Mouse (Mus musculus): Measurements from ENCODE around the gene Wdr25. TPM values are rescaled to one million over a fixed set of nuclear protein-coding genes. Genes with fewer than 3 reads are reported as not detected.

Gene Wdr25
- polyA plus RNA-seq, 1 experiment = 13.7 TPM

DNA sequence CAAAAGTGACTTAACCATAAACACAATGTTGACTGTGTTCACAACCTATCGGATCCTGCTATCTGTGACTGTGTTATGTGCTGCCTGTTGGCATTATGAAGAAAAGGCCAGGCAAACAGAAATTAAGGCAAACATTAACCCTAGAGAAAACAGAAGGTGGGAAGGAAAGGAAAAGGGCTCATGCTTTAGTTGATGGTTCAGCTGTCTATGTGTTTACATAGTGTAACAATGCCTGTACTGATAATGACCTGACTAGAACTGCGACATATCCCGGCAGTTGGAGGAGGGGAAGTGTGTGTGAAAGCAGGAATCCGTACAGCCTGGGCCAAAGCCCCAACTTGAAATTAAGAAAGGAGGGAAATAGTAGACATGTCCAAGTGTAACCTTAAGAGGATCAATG lies 6.4 kb upstream of the Wdr25 start:
- Histone ChIP-seq H3K4me1 (replicated peaks; ENCODE audit: control insufficient read depth, insufficient read depth, low read length) (no peaks in the 10 kb centered on the region), H3K27me3 (ENCODE audit: control insufficient read depth, insufficient read depth, low read length) (no peaks in the 10 kb centered on the region), H3K27ac (ENCODE audit: control insufficient read depth, insufficient read depth, low read length) (no peak overlapping the region), H3K4me3 (ENCODE audit: control insufficient read depth, insufficient read depth, low read length) (no peak overlapping the region), H3K36me3 (ENCODE audit: control insufficient read depth, insufficient read depth, low read length) (peaks cover 16% of the 10 kb centered on the region)
- no peak for DNase-seq
- WGBS = 94% methylated on average over 4 of the region's 4 CpGs
- TF ChIP-seq POLR2A (IDR thresholded peaks at IDR 0.05; ENCODE audit: control insufficient read depth, extremely low read depth, insufficient read depth, low read length, poor library complexity) = no peak
- no peak for TF ChIP-seq CTCF (IDR thresholded peaks at IDR 0.05; ENCODE audit: borderline replicate concordance, control insufficient read depth, extremely low read depth, insufficient read depth, low read length, poor library complexity)

GRCm38 (mm10) chr12:108888632-108889031 lies 4.8 kb upstream of the Wdr25 start:
- 71% methylated on average over 4 of the region's 4 CpGs for WGBS
- Histone ChIP-seq H3K4me1 (replicated peaks; ENCODE audit: control insufficient read depth, insufficient read depth, low read length) (peaks cover 7% of the 10 kb centered on the region), H3K4me3 (ENCODE audit: control insufficient read depth, insufficient read depth, low read length) (no peak overlapping the region), H3K27ac (ENCODE audit: control insufficient read depth, insufficient read depth, low read length) (no peak overlapping the region), H3K36me3 (ENCODE audit: control insufficient read depth, insufficient read depth, low read length) (peaks cover 16% of the 10 kb centered on the region), H3K27me3 (ENCODE audit: control insufficient read depth, insufficient read depth, low read length) (no peaks in the 10 kb centered on the region)
- TF ChIP-seq POLR2A (IDR thresholded peaks at IDR 0.05; ENCODE audit: control insufficient read depth, extremely low read depth, insufficient read depth, low read length, poor library complexity) (no peak), CTCF (IDR thresholded peaks at IDR 0.05; ENCODE audit: borderline replicate concordance, control insufficient read depth, extremely low read depth, insufficient read depth, low read length, poor library complexity) (no peak)
- no peak for DNase-seq

- Histone ChIP-seq H3K36me3 (ENCODE audit: control insufficient read depth, insufficient read depth, low read length) (no peaks in the 10 kb centered on the region), H3K27ac (ENCODE audit: control insufficient read depth, insufficient read depth, low read length) (peak within 1 kb of the TSS; percentile 6; the same call in 1 of the 2 replicates), H3K4me1 (replicated peaks; ENCODE audit: control insufficient read depth, insufficient read depth, low read length) (peaks cover 11% of the 10 kb centered on the region), H3K27me3 (ENCODE audit: control insufficient read depth, insufficient read depth, low read length) (no peaks in the 10 kb centered on the region), H3K4me3 (ENCODE audit: control insufficient read depth, insufficient read depth, low read length) (peak within 1 kb of the TSS; percentile 66)
- TF ChIP-seq POLR2A (IDR thresholded peaks at IDR 0.05; ENCODE audit: control insufficient read depth, extremely low read depth, insufficient read depth, low read length, poor library complexity) = peak; percentile 57; the same call in 1 of the 2 replicates
- TF ChIP-seq CTCF (IDR thresholded peaks at IDR 0.05; ENCODE audit: borderline replicate concordance, control insufficient read depth, extremely low read depth, insufficient read depth, low read length, poor library complexity) = peak; percentile 40; the same call in 1 of the 2 replicates
- peak; percentile 90 for DNase-seq
- WGBS = under 1% methylated on average over 58 of the region's 58 CpGs
These were observed 442 bp downstream of the Wdr25 start, which contains the start of gene Wars for GRCm38 (mm10) chr12:108893715-108894431. Wars (minus strand) TSS chr12:108894174.

DNA sequence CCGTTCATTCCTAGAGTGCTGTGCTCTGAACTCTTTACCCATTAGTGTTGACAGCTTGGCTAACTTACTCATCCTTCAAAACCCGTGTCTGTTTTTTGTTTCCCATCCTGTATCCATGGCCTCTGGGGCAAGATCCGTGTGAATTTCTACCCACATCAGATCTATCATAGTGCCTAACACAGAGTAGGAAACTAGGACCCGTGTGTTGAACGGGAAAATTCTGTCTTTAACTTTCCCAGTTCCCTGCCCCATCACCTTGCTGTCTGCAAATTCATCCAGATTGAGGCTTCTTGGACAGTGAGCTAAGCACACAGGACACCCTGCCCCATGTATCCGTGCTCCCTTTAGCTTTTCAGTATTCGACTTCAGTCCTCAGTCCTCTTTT lies 993 bp downstream of the Wdr25 start:
- Histone ChIP-seq H3K27ac (ENCODE audit: control insufficient read depth, insufficient read depth, low read length) (no peak overlapping the region), H3K4me1 (replicated peaks; ENCODE audit: control insufficient read depth, insufficient read depth, low read length) (peaks cover 11% of the 10 kb centered on the region), H3K36me3 (ENCODE audit: control insufficient read depth, insufficient read depth, low read length) (no peaks in the 10 kb centered on the region), H3K27me3 (ENCODE audit: control insufficient read depth, insufficient read depth, low read length) (no peaks in the 10 kb centered on the region), H3K4me3 (ENCODE audit: control insufficient read depth, insufficient read depth, low read length) (peak overlapping the region; percentile 66)
- 5% methylated on average over 7 of the region's 7 CpGs for WGBS
- no peak for DNase-seq
- TF ChIP-seq CTCF (IDR thresholded peaks at IDR 0.05; ENCODE audit: borderline replicate concordance, control insufficient read depth, extremely low read depth, insufficient read depth, low read length, poor library complexity) (no peak), POLR2A (IDR thresholded peaks at IDR 0.05; ENCODE audit: control insufficient read depth, extremely low read depth, insufficient read depth, low read length, poor library complexity) (no peak)

DNA sequence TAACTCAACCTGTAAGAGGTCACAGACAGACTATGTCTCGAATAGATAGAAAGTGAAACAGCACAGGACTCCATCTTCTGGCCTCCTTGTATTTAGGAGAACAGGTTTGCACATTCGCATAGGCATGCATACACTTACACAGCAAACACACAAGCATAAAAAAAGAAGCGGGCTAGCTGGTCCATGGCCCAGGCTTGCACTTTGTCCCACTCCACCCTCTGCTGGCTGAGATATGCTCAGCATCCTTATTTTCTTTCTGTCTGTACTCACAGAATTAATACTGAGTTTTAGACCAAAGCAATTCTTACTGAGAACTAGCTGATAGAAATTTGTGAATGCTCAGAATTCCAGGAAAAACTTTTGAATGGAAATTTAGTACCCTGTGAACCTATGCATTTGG lies 2.6 kb downstream of the Wdr25 start:
- H3K4me1 ChIP-seq (replicated peaks; ENCODE audit: control insufficient read depth, insufficient read depth, low read length) = peaks cover 11% of the 10 kb centered on the region
- H3K27ac ChIP-seq (ENCODE audit: control insufficient read depth, insufficient read depth, low read length) = no peak overlapping the region
- H3K36me3 ChIP-seq (ENCODE audit: control insufficient read depth, insufficient read depth, low read length) = no peaks in the 10 kb centered on the region
- WGBS = 68% methylated on average over 3 of the region's 3 CpGs
- no peak overlapping the region for H3K4me3 ChIP-seq (ENCODE audit: control insufficient read depth, insufficient read depth, low read length)
- no peak for TF ChIP-seq CTCF (IDR thresholded peaks at IDR 0.05; ENCODE audit: borderline replicate concordance, control insufficient read depth, extremely low read depth, insufficient read depth, low read length, poor library complexity)
- no peak for TF ChIP-seq POLR2A (IDR thresholded peaks at IDR 0.05; ENCODE audit: control insufficient read depth, extremely low read depth, insufficient read depth, low read length, poor library complexity)
- peak; percentile 27 for DNase-seq
- no peaks in the 10 kb centered on the region for H3K27me3 ChIP-seq (ENCODE audit: control insufficient read depth, insufficient read depth, low read length)

DNA sequence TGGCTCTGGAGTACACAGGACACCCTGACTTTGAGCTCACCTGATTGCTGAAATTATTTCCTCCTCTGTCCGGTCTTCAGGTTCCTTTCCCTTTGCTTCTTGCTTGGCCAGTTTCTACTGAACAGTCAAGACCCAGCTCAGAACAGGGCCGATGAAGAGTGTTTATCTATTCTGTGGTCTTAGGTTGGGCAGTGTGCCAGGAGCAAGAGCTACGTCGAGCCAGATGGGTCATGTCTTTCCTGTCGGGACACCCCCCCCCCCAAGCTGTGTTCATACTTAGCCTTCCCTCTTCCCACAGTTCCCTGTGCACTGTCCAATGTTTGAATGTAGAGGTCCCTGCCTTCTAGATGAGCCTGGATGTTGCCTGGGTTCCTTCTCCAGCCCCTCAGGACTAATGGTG lies 7.9 kb downstream of the Wdr25 start:
- H3K4me1 ChIP-seq (replicated peaks; ENCODE audit: control insufficient read depth, insufficient read depth, low read length) = no peaks in the 10 kb centered on the region
- no peak for DNase-seq
- WGBS = 51% methylated on average over 5 of the region's 5 CpGs
- TF ChIP-seq CTCF (IDR thresholded peaks at IDR 0.05; ENCODE audit: borderline replicate concordance, control insufficient read depth, extremely low read depth, insufficient read depth, low read length, poor library complexity) (no peak), POLR2A (IDR thresholded peaks at IDR 0.05; ENCODE audit: control insufficient read depth, extremely low read depth, insufficient read depth, low read length, poor library complexity) (no peak)
- no peak overlapping the region for H3K27ac ChIP-seq (ENCODE audit: control insufficient read depth, insufficient read depth, low read length)
- H3K36me3 ChIP-seq (ENCODE audit: control insufficient read depth, insufficient read depth, low read length) = no peaks in the 10 kb centered on the region
- no peak overlapping the region for H3K4me3 ChIP-seq (ENCODE audit: control insufficient read depth, insufficient read depth, low read length)
- no peaks in the 10 kb centered on the region for H3K27me3 ChIP-seq (ENCODE audit: control insufficient read depth, insufficient read depth, low read length)

Measured in thymus, adult 2 months (tissue).